Mouse (Mus musculus): ENCODE results near the gene Slc30a3. TPM values are rescaled to one million over a fixed set of nuclear protein-coding genes. Genes with fewer than 3 reads are reported as not detected.
"Not testable (repeated sequence)": the region's sequence is repeated elsewhere in the genome, so short reads cannot be mapped to it uniquely, and the experiment has no call there.

Gene Slc30a3
- polyA plus RNA-seq, 1 experiment from 2014 or later = 1.9 TPM

- no peak for ATAC-seq
- Histone ChIP-seq H3K4me2 (ENCODE audit: low read length) (no peak overlapping the region), H3K4me1 (replicated peaks; ENCODE audit: control insufficient read depth, insufficient read depth, low read length) (no peaks in the 10 kb centered on the region), H3K4me3 (replicated peaks; ENCODE audit: low read length) (no peak overlapping the region), H3K9ac (replicated peaks; ENCODE audit: low read depth, low read length) (no peak overlapping the region), H3K9me3 (ENCODE audit: control insufficient read depth, low read length) (no peaks in the 10 kb centered on the region), H3K27me3 (replicated peaks; ENCODE audit: control insufficient read depth, insufficient read depth, low read length) (no peaks in the 10 kb centered on the region), H3K27ac (ENCODE audit: low read length) (no peak overlapping the region), H3K36me3 (ENCODE audit: control insufficient read depth, insufficient read depth) (0 out of 2 replicates have a peak, but pooled peaks cover 4% of the 10 kb centered on the region)
- WGBS = 89% methylated on average over 7 of the region's 7 CpGs
These were observed 69.7 kb downstream of the Slc30a3 start for GRCm38 (mm10) chr5:31038171-31038845.

- not testable (repeated sequence) for H3K9me3 ChIP-seq (ENCODE audit: control insufficient read depth, low read length); H3K9ac ChIP-seq (replicated peaks; ENCODE audit: low read depth, low read length); H3K27ac ChIP-seq (ENCODE audit: low read length); H3K4me2 ChIP-seq (ENCODE audit: low read length); H3K27me3 ChIP-seq (replicated peaks; ENCODE audit: control insufficient read depth, insufficient read depth, low read length); ATAC-seq; H3K4me1 ChIP-seq (replicated peaks; ENCODE audit: control insufficient read depth, insufficient read depth, low read length); H3K36me3 ChIP-seq (ENCODE audit: control insufficient read depth, insufficient read depth); H3K4me3 ChIP-seq (replicated peaks; ENCODE audit: low read length)
- 96% methylated on average over 11 of the region's 11 CpGs for WGBS
These were observed 71.5 kb downstream of the Slc30a3 start for GRCm38 (mm10) chr5:31036556-31036955.

Other genes starting within 250 kb of the Slc30a3 start
- gene Tmem214, start 240.2 kb downstream of the Slc30a3 start, polyA plus RNA-seq (2015; fragmentation: Nextera tagmentation; extraction: Ambion mirVana) = 50.6 and 52.7 TPM in 2 replicates
- 22.7 and 23.3 TPM in 2 replicates for gene Agbl5, start 219.5 kb downstream of the Slc30a3 start, polyA plus RNA-seq (2015; fragmentation: Nextera tagmentation; extraction: Ambion mirVana)
- gene Ost4, start 200.4 kb downstream of the Slc30a3 start, polyA plus RNA-seq (2015; fragmentation: Nextera tagmentation; extraction: Ambion mirVana) = 216 and 217 TPM in 2 replicates
- 13.5 and 20.5 TPM in 2 replicates for gene Emilin1, start 194.8 kb downstream of the Slc30a3 start, polyA plus RNA-seq (2015; fragmentation: Nextera tagmentation; extraction: Ambion mirVana)
- gene Khk, start 186.8 kb downstream of the Slc30a3 start, polyA plus RNA-seq (2015; fragmentation: Nextera tagmentation; extraction: Ambion mirVana) = 6.3 and 7.7 TPM in 2 replicates
- 15.8 and 29.0 TPM in 2 replicates for gene Cgref1, start 162.6 kb downstream of the Slc30a3 start, polyA plus RNA-seq (2015; fragmentation: Nextera tagmentation; extraction: Ambion mirVana)
- gene Preb, start 147.9 kb downstream of the Slc30a3 start, polyA plus RNA-seq (2015; fragmentation: Nextera tagmentation; extraction: Ambion mirVana) = 135 and 140 TPM in 2 replicates
- not detected in 2 replicates for gene Tcf23, start 139.6 kb downstream of the Slc30a3 start, polyA plus RNA-seq (2015; fragmentation: Nextera tagmentation; extraction: Ambion mirVana)
- gene Atraid, start 59.9 kb downstream of the Slc30a3 start, polyA plus RNA-seq (2015; fragmentation: Nextera tagmentation; extraction: Ambion mirVana) = 155 and 158 TPM in 2 replicates
- 15.7 and 18.2 TPM in 2 replicates for gene Slc5a6, start 59.3 kb downstream of the Slc30a3 start, polyA plus RNA-seq (2015; fragmentation: Nextera tagmentation; extraction: Ambion mirVana)
- 19.8 and 20.1 TPM in 2 replicates for gene Cad, start 53.5 kb downstream of the Slc30a3 start, polyA plus RNA-seq (2015; fragmentation: Nextera tagmentation; extraction: Ambion mirVana)
- not detected in 2 replicates for gene Dnajc5g, start 2.0 kb downstream of the Slc30a3 start, polyA plus RNA-seq (2015; fragmentation: Nextera tagmentation; extraction: Ambion mirVana)
- not detected in 2 replicates for gene Trim54, start 8.5 kb upstream of the Slc30a3 start, polyA plus RNA-seq (2015; fragmentation: Nextera tagmentation; extraction: Ambion mirVana)
- gene Ucn, start 30.6 kb upstream of the Slc30a3 start, polyA plus RNA-seq (2015; fragmentation: Nextera tagmentation; extraction: Ambion mirVana) = not detected in 2 replicates
- 49.4 and 50.1 TPM in 2 replicates for gene Mpv17, start 46.0 kb upstream of the Slc30a3 start, polyA plus RNA-seq (2015; fragmentation: Nextera tagmentation; extraction: Ambion mirVana)
- 1.8 and 2.5 TPM in 2 replicates for gene Gm29609, start 71.7 kb upstream of the Slc30a3 start, polyA plus RNA-seq (2015; fragmentation: Nextera tagmentation; extraction: Ambion mirVana)
- gene Gtf3c2, start 71.9 kb upstream of the Slc30a3 start, polyA plus RNA-seq (2015; fragmentation: Nextera tagmentation; extraction: Ambion mirVana) = 72.1 and 79.4 TPM in 2 replicates
- gene Snx17, start 85.0 kb upstream of the Slc30a3 start, polyA plus RNA-seq (2015; fragmentation: Nextera tagmentation; extraction: Ambion mirVana) = 131 and 139 TPM in 2 replicates
- gene Eif2b4, start 85.2 kb upstream of the Slc30a3 start, polyA plus RNA-seq (2015; fragmentation: Nextera tagmentation; extraction: Ambion mirVana) = 91.0 and 93.4 TPM in 2 replicates
- 13.0 and 14.7 TPM in 2 replicates for gene Zfp513, start 94.1 kb upstream of the Slc30a3 start, polyA plus RNA-seq (2015; fragmentation: Nextera tagmentation; extraction: Ambion mirVana)
- gene Ppm1g, start 112.5 kb upstream of the Slc30a3 start, polyA plus RNA-seq (2015; fragmentation: Nextera tagmentation; extraction: Ambion mirVana) = 169 and 175 TPM in 2 replicates
- 169 and 170 TPM in 2 replicates for gene Nrbp1, start 132.6 kb upstream of the Slc30a3 start, polyA plus RNA-seq (2015; fragmentation: Nextera tagmentation; extraction: Ambion mirVana)
- 0.99 TPM in 1 of 2 replicates, not detected in the other for gene Gm9970, start 133.0 kb upstream of the Slc30a3 start, polyA plus RNA-seq (2015; fragmentation: Nextera tagmentation; extraction: Ambion mirVana)
- gene Krtcap3, start 143.5 kb upstream of the Slc30a3 start, polyA plus RNA-seq (2015; fragmentation: Nextera tagmentation; extraction: Ambion mirVana) = 2.4 and 3.8 TPM in 2 replicates
- gene Ift172, start 182.9 kb upstream of the Slc30a3 start, polyA plus RNA-seq (2015; fragmentation: Nextera tagmentation; extraction: Ambion mirVana) = 34.2 and 39.4 TPM in 2 replicates
- 81.8 and 90.6 TPM in 2 replicates for gene Fndc4, start 187.8 kb upstream of the Slc30a3 start, polyA plus RNA-seq (2015; fragmentation: Nextera tagmentation; extraction: Ambion mirVana)
- gene Gckr, start 189.2 kb upstream of the Slc30a3 start, polyA plus RNA-seq (2015; fragmentation: Nextera tagmentation; extraction: Ambion mirVana) = 0.27 TPM in 1 of 2 replicates, not detected in the other